Mouse (Mus musculus) cerebellum, adult 9-11 months (tissue): Measurements from ENCODE around the gene Tnk1.

Source experiments
- DNase-seq: peaks from one replicate; pipeline ENCODE4 v3.0.0; 2022

Tnk1 gene

GRCm38 (mm10) chr11:69837604-69837951, 21.0 kb downstream of the Tnk1 start, which contains the start of gene Nlgn2:
TSS of gene Nlgn2 (minus strand) at chr11:69837784.
- DNase-seq = no peak

GRCm38 (mm10) chr11:69836703-69837576, 21.6 kb downstream of the Tnk1 start:
- peak; percentile 84 for DNase-seq

GRCm38 (mm10) chr11:69835966-69836335, 22.6 kb downstream of the Tnk1 start:
- DNase-seq = peak; percentile 71

GRCm38 (mm10) chr11:69835326-69835965, 23.1 kb downstream of the Tnk1 start:
- peak; percentile 64 for DNase-seq

GRCm38 (mm10) chr11:69834001-69834549, 24.5 kb downstream of the Tnk1 start:
- DNase-seq = peak; percentile 57

- no peak for DNase-seq
Measured at GRCm38 (mm10) chr11:69833554-69833953, 25.0 kb downstream of the Tnk1 start.

GRCm38 (mm10) chr11:69828832-69829231, 29.7 kb downstream of the Tnk1 start:
- peak; percentile 42 for DNase-seq

- peak; percentile 38 for DNase-seq
Measured at GRCm38 (mm10) chr11:69823456-69823855, 35.1 kb downstream of the Tnk1 start.

GRCm38 (mm10) chr11:69822080-69822479, 36.5 kb downstream of the Tnk1 start, which contains the start of gene Spem1:
TSS of gene Spem1 (minus strand) at chr11:69822180.
- no peak for DNase-seq

- no peak for DNase-seq
Measured at GRCm38 (mm10) chr11:69818871-69819270, 39.7 kb downstream of the Tnk1 start.

- DNase-seq = no peak
Measured at GRCm38 (mm10) chr11:69818365-69818764, 40.2 kb downstream of the Tnk1 start, which contains the start of gene Spem2. TSS of gene Spem2 (minus strand) at chr11:69818465.

GRCm38 (mm10) chr11:69816520-69816919, 42.0 kb downstream of the Tnk1 start:
- DNase-seq = no peak

GRCm38 (mm10) chr11:69815155-69815554, 43.4 kb downstream of the Tnk1 start, which contains the start of gene Gm39566:
TSS of gene Gm39566 (minus strand) at chr11:69815298.
- DNase-seq = no peak

- no peak for DNase-seq
Measured at GRCm38 (mm10) chr11:69810280-69810679, 48.2 kb downstream of the Tnk1 start.

- DNase-seq = no peak
Measured at GRCm38 (mm10) chr11:69807641-69808040, 50.9 kb downstream of the Tnk1 start.

GRCm38 (mm10) chr11:69806378-69806777, 52.2 kb downstream of the Tnk1 start:
- no peak for DNase-seq

GRCm38 (mm10) chr11:69804972-69805909, 53.3 kb downstream of the Tnk1 start, which contains the start of gene Tmem102:
TSS of gene Tmem102 (minus strand) at chr11:69805624.
- no peak for DNase-seq

- DNase-seq = no peak
Measured at GRCm38 (mm10) chr11:69804652-69804940, 53.9 kb downstream of the Tnk1 start.

- DNase-seq = no peak
Measured at GRCm38 (mm10) chr11:69803786-69804651, 54.5 kb downstream of the Tnk1 start.

GRCm38 (mm10) chr11:69803328-69803727, 55.2 kb downstream of the Tnk1 start:
- DNase-seq = no peak

GRCm38 (mm10) chr11:69802648-69803105, 55.9 kb downstream of the Tnk1 start:
- DNase-seq = peak; percentile 65
